Mouse (Mus musculus) spleen, adult 2 months (tissue): ENCODE results near the gene Agk.

Experiments
- CTCF ChIP-seq: fragments of 200-500 bp; IDR thresholded peaks from 2 replicates; pipeline ENCODE4 v1.5.1; 2011; ENCODE audit warnings: mild to moderate bottlenecking, inconsistent platforms; ENCODE audit not compliant: insufficient read depth, insufficient read length, insufficient replicate concordance; ENCODE audit errors: extremely low read depth
- POLR2A ChIP-seq: fragments of 200-500 bp; IDR thresholded peaks from 2 replicates; pipeline ENCODE4 v1.6.1; 2011; ENCODE audit warnings: low read depth, low read length, inconsistent platforms

DNA sequence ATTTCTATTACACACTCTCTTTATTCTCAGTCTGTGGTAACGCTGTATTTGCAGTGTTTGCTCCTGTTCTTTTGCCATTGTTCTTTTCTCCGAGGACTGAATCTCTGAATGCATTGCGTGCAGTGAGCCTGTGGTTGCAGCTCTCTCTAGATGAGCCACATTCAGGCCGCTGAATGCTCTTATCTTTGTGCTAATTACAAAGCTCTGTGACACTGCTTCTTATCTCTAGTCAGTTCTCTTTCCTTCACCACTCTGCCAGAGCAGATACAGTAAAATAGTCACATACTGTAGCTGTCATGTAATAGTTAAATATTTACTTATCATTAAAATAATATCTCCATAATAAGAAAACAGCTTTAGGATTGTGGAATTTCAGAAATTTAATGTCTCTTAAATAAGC lies 63.7 kb downstream of the Agk start:
- no peak for TF ChIP-seq CTCF
- TF ChIP-seq POLR2A, result no peak
